Mouse (Mus musculus) heart, postnatal 4 days (tissue): ENCODE results near the gene Hoxc6. TPM values are rescaled to one million over a fixed set of nuclear protein-coding genes. Genes with fewer than 3 reads are reported as not detected.

ENCODE experiments used
- DNase-seq: peaks from one replicate; pipeline ENCODE4 v3.0.0; 2021
- total RNA-seq, 2 experiments: library from RNA; stranded (reverse); gene quantifications; 2 replicates each; pipeline ENCODE4 v1.2.3; 2021

Gene Hoxc6
- total RNA-seq, 2 experiments from 2014 or later = 0.16 TPM; not detected in 1

GRCm38 (mm10) chr15:102991782-102992181 lies 6.3 kb upstream of the Hoxc6 start:
- DNase-seq = no peak

GRCm38 (mm10) chr15:102992206-102992605 lies 5.9 kb upstream of the Hoxc6 start:
- DNase-seq = no peak

GRCm38 (mm10) chr15:102992863-102993262 lies 5.2 kb upstream of the Hoxc6 start:
- no peak for DNase-seq

GRCm38 (mm10) chr15:102996548-102996947 lies 1.5 kb upstream of the Hoxc6 start:
- no peak for DNase-seq

GRCm38 (mm10) chr15:102997431-102997830 lies 626 bp upstream of the Hoxc6 start:
- no peak for DNase-seq

- no peak for DNase-seq
Observed at GRCm38 (mm10) chr15:102998608-102999182, 638 bp downstream of the Hoxc6 start.

- peak; percentile 68 for DNase-seq
Observed at GRCm38 (mm10) chr15:102999183-102999831, 1.2 kb downstream of the Hoxc6 start.

GRCm38 (mm10) chr15:102999955-103000354 lies 1.9 kb downstream of the Hoxc6 start:
- DNase-seq = no peak

- no peak for DNase-seq
Observed at GRCm38 (mm10) chr15:103000501-103000901, 2.4 kb downstream of the Hoxc6 start.

GRCm38 (mm10) chr15:103001370-103001769 lies 3.3 kb downstream of the Hoxc6 start:
- DNase-seq = no peak

- DNase-seq = no peak
Observed at GRCm38 (mm10) chr15:103002156-103002555, 4.1 kb downstream of the Hoxc6 start.

GRCm38 (mm10) chr15:103002821-103003448 lies 4.9 kb downstream of the Hoxc6 start:
- DNase-seq = no peak

GRCm38 (mm10) chr15:103005308-103005707 lies 7.3 kb downstream of the Hoxc6 start:
- no peak for DNase-seq

- DNase-seq = no peak
Observed at GRCm38 (mm10) chr15:103005797-103006196, 7.7 kb downstream of the Hoxc6 start.

- DNase-seq = no peak
Observed at GRCm38 (mm10) chr15:103006326-103006725, 8.3 kb downstream of the Hoxc6 start.

- DNase-seq = no peak
Observed at GRCm38 (mm10) chr15:103009265-103010111, 11.4 kb downstream of the Hoxc6 start.

- no peak for DNase-seq
Observed at GRCm38 (mm10) chr15:103010112-103010846, 12.2 kb downstream of the Hoxc6 start.

- no peak for DNase-seq
Observed at GRCm38 (mm10) chr15:103010847-103011555, 12.9 kb downstream of the Hoxc6 start.

- DNase-seq = no peak
Observed at GRCm38 (mm10) chr15:103011928-103012486, 13.9 kb downstream of the Hoxc6 start.

- DNase-seq = peak; percentile 57
Observed at GRCm38 (mm10) chr15:103013238-103013984, 15.4 kb downstream of the Hoxc6 start.
